Mouse (Mus musculus) ovary, adult 18-20 months (tissue): ENCODE results near the gene Rras2.

ENCODE experiments used
- DNase-seq: peaks from one replicate; pipeline ENCODE4 v3.0.0; 2022; ENCODE audit warnings: low spot score, mixed read lengths

Gene Rras2

DNA sequence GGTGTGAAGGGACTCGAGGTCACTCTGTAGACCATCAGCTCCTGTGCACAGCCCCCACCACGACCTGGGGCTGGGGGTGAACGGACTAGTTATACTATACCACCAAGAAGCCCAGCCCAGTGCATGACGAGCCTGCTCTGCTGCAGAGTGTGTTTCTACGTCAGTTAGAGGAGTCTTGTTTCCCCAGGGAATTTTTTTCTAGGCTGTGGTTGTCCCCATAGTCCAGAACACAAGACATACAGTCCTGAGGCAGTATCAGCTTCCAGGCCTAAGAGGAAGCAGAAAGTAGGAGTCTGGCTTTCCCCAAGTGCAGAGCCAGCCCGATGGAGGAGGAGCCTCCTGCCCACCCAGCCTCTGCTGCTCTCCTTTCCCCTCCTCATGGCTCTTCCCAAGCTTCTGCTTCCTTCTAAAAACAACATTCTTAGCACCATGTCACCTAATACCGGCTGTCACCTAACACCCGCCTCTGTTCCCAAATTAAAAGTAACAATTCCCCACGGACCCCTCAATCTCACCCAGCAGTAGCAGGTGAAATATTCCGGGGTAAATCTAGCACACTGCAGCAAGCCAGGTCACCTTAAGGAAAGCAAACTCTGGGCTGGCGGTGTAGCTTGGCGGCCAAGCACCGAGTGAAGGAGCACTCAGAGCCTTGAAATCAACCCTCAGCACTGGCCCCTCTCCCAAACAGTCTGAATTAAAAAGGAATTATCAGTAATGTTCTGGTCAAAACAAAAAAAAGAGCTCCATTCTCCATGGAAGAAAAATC lies 45.5 kb downstream of the Rras2 start:
- DNase-seq = no peak

- no peak for DNase-seq
These were observed 46.2 kb downstream of the Rras2 start for GRCm38 (mm10) chr7:114071395-114071794.

DNA sequence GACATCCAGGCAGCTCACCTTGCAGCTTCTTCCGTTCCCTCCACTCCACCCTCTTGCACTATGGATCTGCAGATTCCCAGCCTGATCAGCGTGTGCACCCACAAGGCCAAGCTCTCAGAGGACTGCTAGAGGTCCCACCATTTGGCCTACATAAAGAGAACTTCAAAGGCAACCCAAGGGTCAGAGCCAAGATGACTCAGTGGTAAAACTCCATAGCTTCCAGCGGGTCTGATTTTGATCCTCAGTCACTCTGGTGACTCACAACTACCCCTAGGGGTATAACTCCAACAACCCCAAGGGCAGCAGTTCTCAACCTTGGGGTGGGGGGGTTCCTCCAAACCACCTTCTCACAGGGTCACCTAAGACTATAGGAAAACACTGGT lies 47.1 kb downstream of the Rras2 start:
- DNase-seq = no peak

- DNase-seq = no peak
These were observed 47.7 kb downstream of the Rras2 start for GRCm38 (mm10) chr7:114069726-114070457.

DNA sequence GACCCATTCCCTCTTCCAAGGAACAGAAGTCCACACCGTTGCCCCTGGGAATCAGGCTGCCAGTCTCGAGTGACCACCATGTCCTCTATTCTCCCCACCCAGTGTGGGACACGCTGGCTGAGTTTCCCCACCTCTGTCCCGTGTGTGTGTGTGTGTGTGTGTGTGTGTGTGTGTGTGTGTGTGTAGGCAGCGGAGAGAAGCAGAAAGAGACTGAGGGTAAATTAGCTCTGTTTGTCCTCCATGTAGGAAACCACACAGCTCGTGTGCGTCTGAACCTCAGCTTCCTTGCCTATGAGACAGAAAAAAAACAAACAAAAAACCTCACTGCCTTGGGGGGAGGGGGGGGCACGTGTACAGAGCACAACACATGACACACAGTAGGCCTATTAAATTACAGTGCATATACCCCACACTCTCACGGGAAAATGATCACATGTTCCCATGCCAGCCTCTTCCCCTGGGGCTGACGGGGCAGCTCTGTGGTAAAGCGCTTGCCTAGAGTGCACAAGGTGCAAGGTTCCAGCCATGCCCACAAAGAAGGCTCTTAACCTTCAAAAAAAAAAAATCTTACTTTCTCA lies 48.5 kb downstream of the Rras2 start:
- DNase-seq = no peak

GRCm38 (mm10) chr7:114066529-114067178 lies 50.9 kb downstream of the Rras2 start:
- DNase-seq = peak; percentile 61

DNA sequence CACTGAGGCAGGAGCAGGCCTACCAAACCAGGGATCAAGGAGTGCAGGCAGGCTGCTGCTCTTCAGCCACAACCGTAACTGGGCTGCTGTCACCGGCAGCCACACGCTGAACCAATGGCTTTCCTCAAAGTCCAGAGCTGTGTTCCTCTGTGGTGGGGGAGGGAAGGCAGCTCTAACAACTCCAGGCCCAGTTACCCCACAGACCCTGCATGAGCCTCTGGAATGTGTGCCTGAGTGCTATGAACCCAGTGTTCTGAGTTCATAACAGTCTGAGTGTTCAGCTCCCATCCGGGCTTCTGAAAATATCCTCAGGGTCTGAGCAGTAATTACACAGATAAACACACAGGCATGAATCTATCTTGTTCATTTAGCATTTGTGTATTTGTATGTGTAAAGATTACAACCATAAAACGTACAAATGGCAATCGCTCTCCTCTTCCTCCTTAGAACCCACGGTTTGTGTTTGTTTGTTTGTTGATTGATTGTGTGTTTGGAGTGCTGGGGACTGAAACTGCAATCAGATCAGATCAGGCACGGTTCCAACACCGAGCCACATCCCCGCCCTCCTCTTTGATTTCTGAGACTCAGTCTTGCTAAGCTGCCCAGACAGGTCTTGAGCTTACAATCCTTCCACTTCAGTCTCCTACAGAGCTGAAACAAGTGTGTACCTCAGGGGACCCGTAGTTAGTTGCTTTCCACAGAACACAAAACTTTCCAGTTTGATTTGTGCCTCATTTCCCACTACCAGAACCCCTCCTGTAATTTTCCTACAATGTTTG lies 52.0 kb downstream of the Rras2 start:
- no peak for DNase-seq

GRCm38 (mm10) chr7:114063966-114064365 lies 53.6 kb downstream of the Rras2 start:
- DNase-seq = no peak

GRCm38 (mm10) chr7:114063534-114063933 lies 54.0 kb downstream of the Rras2 start:
- no peak for DNase-seq

GRCm38 (mm10) chr7:114062451-114062850 lies 55.1 kb downstream of the Rras2 start:
- DNase-seq = peak; percentile 36

GRCm38 (mm10) chr7:114060445-114060844 lies 57.1 kb downstream of the Rras2 start:
- no peak for DNase-seq

GRCm38 (mm10) chr7:114058927-114059441 lies 58.6 kb downstream of the Rras2 start:
- no peak for DNase-seq

GRCm38 (mm10) chr7:114058166-114058565 lies 59.4 kb downstream of the Rras2 start:
- DNase-seq = no peak

- DNase-seq = no peak
These were observed 63.9 kb downstream of the Rras2 start for GRCm38 (mm10) chr7:114053720-114054119.

GRCm38 (mm10) chr7:114045814-114046213 lies 71.8 kb downstream of the Rras2 start:
- DNase-seq = no peak

GRCm38 (mm10) chr7:114043929-114044549 lies 73.5 kb downstream of the Rras2 start:
- no peak for DNase-seq

DNA sequence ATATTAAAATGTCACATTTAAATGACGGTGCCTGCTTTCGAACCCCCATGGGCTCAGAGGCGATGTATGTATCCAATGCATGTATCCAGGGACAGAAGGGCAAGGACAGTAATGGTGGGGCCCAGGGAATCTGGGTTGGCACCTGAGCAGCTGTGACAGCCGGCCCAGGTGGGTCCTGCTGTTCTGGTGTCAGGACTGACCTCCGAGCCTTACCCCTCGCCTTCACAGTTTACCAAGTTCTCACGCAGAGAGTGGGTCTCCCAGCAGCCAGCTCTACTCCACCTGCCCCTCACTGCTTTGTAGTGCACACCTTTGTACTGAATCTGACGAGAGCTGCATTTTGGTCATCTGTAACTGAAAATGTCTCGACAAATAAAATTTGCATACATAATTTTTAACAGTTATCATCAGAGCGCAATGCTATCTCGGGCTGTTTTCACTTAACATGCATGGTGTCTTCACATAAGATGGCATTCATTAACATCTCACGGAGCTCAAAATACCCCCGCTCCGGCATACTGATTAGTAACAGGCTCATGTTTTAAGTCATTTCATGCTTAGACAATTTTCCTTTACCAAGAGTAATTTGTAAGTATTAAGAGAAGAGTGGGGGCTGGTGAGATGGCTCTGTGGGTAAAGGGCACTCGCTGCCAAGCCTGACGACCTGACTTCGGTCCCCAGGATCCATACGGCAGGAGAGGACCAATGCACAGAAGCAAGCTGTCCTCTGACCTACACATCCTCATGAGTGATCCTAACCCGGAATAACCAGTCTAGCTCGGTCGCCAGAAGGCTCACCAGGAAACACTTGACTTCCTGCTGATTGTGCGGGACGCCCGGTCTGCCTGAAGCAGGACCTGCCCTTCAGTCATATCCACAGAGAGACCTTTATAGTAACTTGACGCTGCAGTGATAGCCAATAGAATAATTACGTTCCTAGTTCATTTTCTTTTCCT lies 74.3 kb downstream of the Rras2 start:
- DNase-seq = no peak

DNA sequence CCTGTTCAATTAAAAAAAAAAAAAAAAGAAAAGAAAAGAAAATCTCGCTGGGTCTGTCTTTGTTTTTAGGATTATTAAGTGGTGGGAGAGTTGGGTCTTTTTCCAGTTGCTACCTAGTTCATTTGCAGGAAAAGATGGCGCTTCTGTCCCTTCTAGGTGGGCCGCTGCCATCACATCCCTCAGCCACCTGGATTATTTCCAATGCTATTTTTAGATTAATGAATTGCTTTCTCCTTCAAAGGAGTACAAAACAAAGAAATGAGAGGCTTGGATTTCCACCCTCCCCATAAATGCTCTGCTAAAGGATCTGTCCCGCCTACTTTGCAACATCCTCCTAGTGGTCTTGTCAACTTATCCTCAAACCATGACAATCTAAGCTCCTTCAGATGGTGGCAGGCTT lies 76.2 kb downstream of the Rras2 start:
- no peak for DNase-seq

- DNase-seq = no peak
These were observed 80.3 kb downstream of the Rras2 start for GRCm38 (mm10) chr7:114037237-114037636.

DNA sequence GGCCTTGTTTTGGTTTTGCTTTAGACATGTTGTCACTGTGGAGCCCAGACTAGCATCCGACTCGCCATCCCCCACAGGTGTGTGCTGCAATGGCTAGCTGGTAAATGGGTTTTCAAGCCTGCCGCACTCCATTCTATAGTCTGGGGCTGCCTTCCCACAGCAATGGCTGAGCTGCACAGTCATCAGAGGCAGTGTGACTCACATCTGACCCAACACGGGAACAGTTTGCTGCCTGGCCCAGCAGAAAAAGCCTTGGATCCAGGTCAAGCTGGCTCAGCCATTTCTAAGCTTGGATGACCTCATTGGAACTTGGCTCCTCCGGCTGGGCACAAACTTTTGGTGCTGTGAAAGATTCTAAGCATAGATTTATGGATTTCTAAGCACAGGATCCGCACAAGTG lies 88.0 kb downstream of the Rras2 start:
- peak; percentile 64 for DNase-seq
